Mouse (Mus musculus) cerebellum, adult 11 months (tissue): Measurements from ENCODE around the gene Cit.

Experiments
- DNase-seq: peaks from one replicate; pipeline ENCODE4 v3.0.0; 2022

Cit gene

GRCm38 (mm10) chr5:115918597-115919351 lies 73.7 kb downstream of the Cit start:
- no peak for DNase-seq

DNA sequence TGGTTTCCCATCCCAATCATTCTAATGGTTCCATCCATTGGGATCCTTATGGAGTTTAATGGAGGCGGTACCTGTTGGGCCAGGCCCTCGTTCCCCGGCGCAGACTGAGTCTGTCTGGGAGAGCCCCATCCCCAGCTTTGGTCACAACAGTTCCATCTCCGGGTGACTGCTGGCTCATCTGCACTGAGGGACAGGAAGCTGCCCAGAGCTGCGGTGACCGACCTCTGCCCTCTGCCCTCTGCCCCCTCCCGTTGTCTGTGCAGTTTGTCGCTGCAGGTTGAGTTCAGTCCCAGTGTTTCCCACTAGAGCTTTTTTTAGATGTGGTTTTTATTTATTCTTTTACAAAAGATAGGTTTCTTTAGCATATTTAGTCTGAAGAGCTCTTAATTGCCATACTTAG lies 76.9 kb downstream of the Cit start:
- DNase-seq = no peak

GRCm38 (mm10) chr5:115924946-115925345 lies 79.9 kb downstream of the Cit start:
- no peak for DNase-seq

DNA sequence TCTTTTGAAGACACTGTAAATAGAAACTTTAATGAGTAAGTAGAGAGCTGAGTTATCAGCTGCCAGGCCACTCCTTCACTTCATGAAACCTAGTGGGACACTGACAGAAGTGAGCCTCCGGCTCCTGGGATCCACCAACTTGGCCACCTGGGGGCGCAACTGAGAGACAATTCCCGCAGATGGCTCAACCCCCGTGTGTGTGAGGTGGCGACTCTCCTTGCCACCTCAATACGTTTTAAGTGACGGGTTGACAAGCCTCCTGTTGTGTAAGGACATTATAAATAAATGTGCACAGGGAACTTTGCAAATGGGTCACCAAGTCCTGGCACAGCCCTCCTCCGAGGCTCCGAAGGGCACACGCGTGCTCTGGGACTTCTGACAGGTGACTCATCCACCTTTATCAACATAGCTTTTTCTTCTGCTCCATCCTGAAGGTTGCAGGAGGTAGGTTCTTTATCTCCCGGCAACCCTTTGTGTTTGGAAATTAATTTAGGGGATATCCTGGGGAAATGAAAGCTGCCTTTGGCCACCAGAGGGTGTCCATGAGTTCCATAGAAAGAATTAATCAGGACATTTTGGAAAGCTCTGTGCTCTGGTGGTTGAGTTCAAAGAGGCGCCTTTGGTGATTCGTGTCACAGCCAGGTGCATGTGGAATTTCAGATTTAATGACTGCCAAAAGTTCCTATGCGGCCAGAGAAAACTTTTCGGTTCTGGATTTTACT lies 83.9 kb downstream of the Cit start:
- DNase-seq = no peak

GRCm38 (mm10) chr5:115932325-115932724 lies 87.2 kb downstream of the Cit start:
- no peak for DNase-seq

DNA sequence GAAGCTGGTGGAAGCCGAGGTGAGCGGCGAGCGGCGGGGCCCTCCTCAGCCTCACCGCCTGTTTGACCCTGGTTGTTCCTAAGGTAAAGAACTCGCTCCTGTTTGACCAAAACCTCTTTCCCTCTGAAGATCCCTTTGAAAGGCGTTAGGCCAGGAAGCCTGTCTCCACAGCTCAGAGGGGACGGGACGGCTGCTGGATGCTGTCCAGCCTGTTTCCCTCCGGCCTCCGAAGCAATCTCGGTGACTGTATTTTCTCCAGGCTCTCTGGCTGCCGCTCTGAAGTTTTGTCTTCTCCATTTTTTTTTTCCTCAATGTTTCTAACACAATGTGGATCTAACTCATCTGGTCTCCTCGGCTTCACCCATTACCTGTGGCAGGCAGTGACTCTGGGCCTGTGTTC lies 91.8 kb downstream of the Cit start:
- no peak for DNase-seq

- DNase-seq = no peak
Measured at GRCm38 (mm10) chr5:115937566-115937965, 92.5 kb downstream of the Cit start.

- no peak for DNase-seq
Measured at GRCm38 (mm10) chr5:115938999-115939398, 93.9 kb downstream of the Cit start.

GRCm38 (mm10) chr5:115942389-115942788 lies 97.3 kb downstream of the Cit start:
- no peak for DNase-seq

- no peak for DNase-seq
Measured at GRCm38 (mm10) chr5:115944791-115945490, 99.9 kb downstream of the Cit start.

DNA sequence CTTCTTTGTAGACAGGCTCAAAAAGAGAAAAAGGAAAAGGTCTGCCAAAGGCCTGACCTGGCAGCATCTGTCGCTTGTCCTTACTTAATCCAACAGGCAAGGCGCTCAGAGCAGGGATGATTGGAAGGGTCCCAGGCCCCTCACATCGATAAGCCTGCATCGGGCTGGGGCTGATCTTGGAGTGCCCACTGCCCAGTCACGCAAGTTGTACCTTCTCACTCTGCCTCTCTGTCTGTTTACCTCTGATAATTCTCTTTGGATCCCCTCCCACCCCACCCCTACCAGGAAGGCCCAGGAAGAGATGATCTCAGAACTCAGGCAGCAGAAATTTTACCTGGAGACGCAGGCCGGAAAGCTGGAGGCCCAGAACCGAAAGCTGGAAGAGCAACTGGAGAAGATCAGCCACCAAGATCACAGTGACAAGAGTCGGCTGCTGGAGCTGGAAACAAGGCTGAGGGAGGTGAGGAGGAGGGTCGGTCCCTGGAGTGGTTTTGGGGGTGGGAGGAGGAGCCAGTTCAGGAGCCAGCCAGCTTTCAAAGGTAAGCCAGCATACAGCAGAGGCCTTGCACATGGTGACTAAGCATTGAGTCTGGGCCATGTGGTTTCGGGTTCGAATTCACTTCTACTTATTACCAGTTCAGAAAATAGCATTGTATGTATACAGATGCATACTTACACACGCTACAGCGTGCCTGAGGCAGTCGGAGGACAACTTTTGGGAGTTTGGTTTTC lies 102.7 kb downstream of the Cit start:
- no peak for DNase-seq

- no peak for DNase-seq
Measured at GRCm38 (mm10) chr5:115950936-115951335, 105.9 kb downstream of the Cit start.

DNA sequence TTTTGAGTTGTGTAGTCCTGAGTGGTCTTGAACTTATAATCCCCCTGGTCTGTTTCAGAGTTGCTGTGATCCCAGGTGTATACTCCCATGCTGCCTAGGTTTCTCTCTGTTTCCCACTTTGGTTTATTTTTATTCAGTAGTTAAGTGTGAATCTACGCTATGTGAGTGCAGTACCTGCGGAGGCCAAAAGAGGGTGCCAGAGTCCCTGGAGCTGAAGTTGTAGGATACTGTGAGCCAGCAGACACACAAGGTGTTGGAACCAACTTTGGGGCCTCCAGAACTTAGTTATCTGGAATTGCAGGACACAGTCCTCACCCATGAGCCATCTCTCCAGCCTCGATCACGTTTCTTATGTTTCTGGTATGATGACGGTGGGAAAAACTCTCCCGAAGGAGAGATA lies 108.1 kb downstream of the Cit start:
- DNase-seq = no peak

- DNase-seq = no peak
Measured at GRCm38 (mm10) chr5:115954084-115954483, 109.0 kb downstream of the Cit start.

DNA sequence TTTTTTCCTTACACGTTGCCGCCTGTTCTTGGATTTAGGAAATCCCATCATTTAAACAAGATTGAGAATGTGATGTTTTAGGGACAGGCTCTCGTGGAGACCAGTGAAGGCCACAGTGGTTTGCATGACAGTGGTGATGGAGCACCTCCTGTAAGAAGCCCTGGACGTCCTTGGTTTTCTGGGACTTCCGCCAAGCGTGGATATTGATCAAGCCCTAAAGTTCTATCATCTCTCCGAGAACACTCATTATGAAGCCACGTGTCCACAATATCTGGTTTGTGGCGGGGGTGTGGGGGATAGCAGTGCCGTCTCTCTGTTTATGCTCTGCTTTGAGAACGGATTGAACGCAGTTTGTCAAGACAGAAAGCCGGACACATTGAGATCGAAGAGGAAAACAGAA lies 109.5 kb downstream of the Cit start:
- no peak for DNase-seq

DNA sequence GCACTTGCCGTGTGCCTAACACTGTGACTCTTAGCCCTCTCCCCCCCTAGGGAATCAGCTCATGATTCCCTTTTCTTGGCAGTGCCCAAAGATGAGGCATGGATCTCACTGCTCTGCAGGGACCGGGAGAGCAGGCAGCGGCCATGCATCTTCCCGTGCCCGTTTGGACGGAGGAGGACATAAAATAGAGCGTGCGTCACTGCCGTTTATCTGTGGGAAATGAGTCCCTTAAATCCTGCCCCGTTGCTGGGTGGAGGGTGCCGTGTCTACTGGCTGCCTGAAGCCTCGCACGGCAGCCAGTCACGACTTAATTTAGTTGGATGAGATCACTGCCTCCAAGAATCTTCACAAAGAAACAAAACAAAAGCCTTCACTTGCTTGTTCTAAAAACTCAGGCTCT lies 110.1 kb downstream of the Cit start:
- no peak for DNase-seq

DNA sequence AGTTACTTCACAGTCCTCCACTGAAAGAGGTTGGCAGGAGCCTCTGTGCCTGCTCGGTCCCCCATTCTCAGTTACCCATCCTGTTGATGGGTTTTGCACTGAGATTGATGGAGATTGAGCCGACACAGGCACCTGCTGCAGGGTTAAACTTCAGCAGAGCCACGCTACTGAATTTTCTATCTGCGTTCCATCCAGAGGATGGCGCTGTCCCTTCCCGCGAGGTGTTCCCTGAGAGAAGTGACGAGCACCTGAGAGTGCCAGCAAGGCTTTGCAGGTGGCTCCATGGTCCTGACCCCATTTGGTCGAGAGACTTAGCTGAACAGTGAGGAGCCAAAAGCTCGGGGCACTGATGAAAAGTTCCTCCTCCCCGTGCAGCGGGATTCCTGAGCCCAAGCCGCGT lies 111.0 kb downstream of the Cit start:
- DNase-seq = no peak

DNA sequence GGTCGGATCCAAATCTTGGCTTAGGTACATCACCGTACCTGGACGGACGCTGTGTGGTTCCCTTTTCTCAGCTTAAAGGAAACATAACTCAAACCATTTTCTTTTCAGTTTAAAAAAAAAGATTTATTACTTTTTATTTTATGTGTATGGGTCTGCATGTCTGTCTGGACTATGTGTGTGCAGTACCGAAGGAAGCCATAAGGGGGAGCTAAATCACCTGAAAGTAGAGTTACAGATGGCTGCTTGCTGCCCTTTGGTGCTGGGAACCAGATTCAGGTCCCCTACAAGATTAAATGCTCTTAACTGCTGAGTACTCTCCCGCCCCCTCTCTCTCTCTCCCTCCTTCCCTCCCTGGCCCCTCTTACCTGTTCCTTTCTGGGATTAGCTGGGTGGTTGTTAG lies 112.1 kb downstream of the Cit start:
- no peak for DNase-seq

DNA sequence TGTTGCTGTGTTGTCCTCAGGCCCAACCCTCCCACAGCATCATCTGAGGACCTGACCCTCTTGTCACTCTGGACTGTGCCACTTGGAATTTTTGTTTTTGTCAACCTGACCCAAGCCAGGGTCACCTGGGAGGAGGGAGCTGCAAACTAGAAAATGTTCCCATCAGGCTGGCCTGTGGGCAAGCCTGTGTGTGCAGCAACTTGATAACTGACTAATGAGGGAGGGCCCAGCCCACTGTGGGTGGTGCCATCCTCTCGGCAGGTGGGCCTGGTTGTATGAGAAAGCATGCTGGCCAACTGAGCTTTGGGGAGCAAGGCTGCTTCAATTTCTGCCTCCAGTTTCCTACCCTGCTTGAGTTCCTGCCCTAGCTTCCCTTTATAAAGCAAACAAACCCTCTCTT lies 113.3 kb downstream of the Cit start:
- no peak for DNase-seq

DNA sequence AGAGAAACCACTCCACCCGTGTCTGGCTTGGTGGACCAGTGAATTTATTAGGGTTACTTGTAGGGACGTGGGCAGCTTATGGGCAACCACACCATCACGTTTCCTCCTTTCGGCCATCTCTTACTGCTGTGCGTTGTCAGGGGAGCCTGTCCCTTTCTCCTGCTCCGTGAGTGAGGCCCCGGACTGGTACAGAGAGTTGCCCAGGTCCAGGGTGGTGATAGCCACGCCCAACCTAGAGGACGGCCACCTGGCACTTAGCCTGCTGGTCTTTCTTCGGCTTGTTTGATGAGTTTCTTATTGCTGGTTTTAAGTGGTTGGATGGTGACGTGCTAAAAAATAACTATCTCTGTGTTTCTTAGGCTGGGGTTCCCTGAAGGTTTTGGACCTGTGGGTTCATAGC lies 113.7 kb downstream of the Cit start:
- DNase-seq = no peak

GRCm38 (mm10) chr5:115961809-115962208 lies 116.7 kb downstream of the Cit start:
- no peak for DNase-seq

GRCm38 (mm10) chr5:115971236-115971635 lies 126.2 kb downstream of the Cit start:
- DNase-seq = no peak

DNA sequence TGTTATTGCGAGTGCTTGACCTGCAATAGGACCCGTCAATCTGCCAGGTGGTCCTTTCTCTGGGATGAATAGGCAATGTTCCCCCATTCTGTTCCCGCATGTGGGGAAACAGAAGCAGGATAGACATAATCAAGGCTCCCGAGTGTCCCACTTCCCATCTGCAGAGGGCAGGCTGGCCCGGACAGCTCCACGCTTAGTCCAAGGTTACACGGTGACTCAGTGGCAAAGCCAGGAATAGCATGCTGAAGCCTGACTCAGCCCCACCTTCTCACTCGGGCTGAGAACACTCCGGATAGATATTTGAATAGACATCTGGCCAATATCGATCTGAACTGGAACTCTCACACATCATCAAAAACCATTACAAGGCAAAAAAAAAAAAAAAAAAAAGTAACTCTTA lies 130.6 kb downstream of the Cit start:
- no peak for DNase-seq
